Mouse (Mus musculus) kidney, adult 2 months (tissue): ENCODE data around the gene Ngp.

ENCODE experiments used
- CTCF ChIP-seq: fragments of 200-500 bp; conservative IDR thresholded peaks from 2 replicates; pipeline ENCODE4 v1.5.1; 2011; ENCODE audit warnings: low read depth, mild to moderate bottlenecking, control low read depth, low read length, moderate library complexity, mixed read lengths; ENCODE audit not compliant: insufficient read depth, insufficient read length
- POLR2A ChIP-seq: fragments of 200-500 bp; IDR thresholded peaks from one replicate; pipeline ENCODE4 v1.6.1; 2011; ENCODE audit warnings: low read depth, low read length, control low read depth

DNA sequence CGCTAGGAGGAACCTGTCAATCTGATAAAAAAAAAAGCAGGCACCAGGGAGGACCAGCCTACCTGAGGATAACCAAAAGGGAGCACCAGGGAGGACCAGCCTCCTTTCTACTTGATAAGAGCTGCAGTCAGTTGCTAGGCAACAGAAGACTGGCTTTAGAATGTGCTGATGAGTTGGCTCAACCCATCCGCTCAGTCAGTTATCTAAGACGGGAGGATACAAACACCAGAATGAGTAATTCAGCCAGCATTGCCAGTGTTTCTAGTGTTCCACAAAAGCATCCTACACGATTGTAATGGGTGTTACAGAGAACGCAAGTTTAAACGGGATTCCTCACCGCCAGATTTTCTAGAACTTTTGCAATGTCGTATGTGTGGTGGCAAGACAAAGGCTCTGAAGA is 11.7 kb downstream of the Ngp start:
- TF ChIP-seq CTCF, result no peak
- TF ChIP-seq POLR2A, result no peak
